Mouse (Mus musculus) hindbrain, embryonic 11.5 days (tissue): ENCODE measurements around the gene Ms4a4b. TPM values are rescaled to one million over a fixed set of nuclear protein-coding genes. Genes with fewer than 3 reads are reported as not detected.
"Not testable (repeated sequence)": the region's sequence is repeated elsewhere in the genome, so short reads cannot be mapped to it uniquely, and the experiment has no call there.

ENCODE experiments used
- ATAC-seq: fragments of 200-750 bp; cut with Nextera tagmentation; 2 replicates; pipeline ENCODE4 v1.8.0; 2017; ENCODE audit warnings: mild to moderate bottlenecking, moderate TSS enrichment, moderate library complexity; ENCODE audit not compliant: low FRiP score
- DNase-seq: peaks from one replicate; pipeline ENCODE4 v3.0.0-alpha.2; 2015; ENCODE audit warnings: low spot score
- H3K27ac ChIP-seq: fragments of 300-500 bp; sonication (generic); 2 replicates; pipeline ENCODE4 v1.5.1; 2014; ENCODE audit warnings: mild to moderate bottlenecking, low read depth, low read length
- H3K27me3 ChIP-seq: fragments of 300-500 bp; sonication (generic); 2 replicates; pipeline ENCODE4 v1.6.1; 2014; ENCODE audit warnings: mild to moderate bottlenecking, low read length, moderate library complexity, mixed read lengths; ENCODE audit not compliant: control insufficient read depth, insufficient read depth
- H3K36me3 ChIP-seq: fragments of 300-500 bp; sonication (generic); 2 replicates; pipeline ENCODE4 v1.6.1; 2014; ENCODE audit warnings: mild to moderate bottlenecking, low read length, moderate library complexity, mixed read lengths; ENCODE audit not compliant: control insufficient read depth, insufficient read depth
- H3K4me1 ChIP-seq: fragments of 300-500 bp; sonication (generic); replicated peaks from 2 replicates; pipeline ENCODE4 v1.6.1; 2014; ENCODE audit warnings: low read length, mixed read lengths; ENCODE audit not compliant: control insufficient read depth, insufficient read depth
- H3K4me2 ChIP-seq: fragments of 300-500 bp; sonication (generic); replicated peaks from 2 replicates; pipeline ENCODE4 v1.6.1; 2014; ENCODE audit warnings: mild to moderate bottlenecking, low read depth, low read length
- H3K4me3 ChIP-seq: fragments of 300-500 bp; sonication (generic); 2 replicates; pipeline ENCODE4 v1.5.1; 2014; ENCODE audit warnings: low read depth, low read length
- H3K9ac ChIP-seq: fragments of 300-500 bp; sonication (generic); 2 replicates; pipeline ENCODE4 v1.6.1; 2014; ENCODE audit warnings: low read depth, low read length
- H3K9me3 ChIP-seq: fragments of 300-500 bp; sonication (generic); 2 replicates; pipeline ENCODE4 v1.6.1; 2016; ENCODE audit warnings: low read length; ENCODE audit not compliant: control insufficient read depth
- WGBS: fragments of 180-500 bp; shearing (Covaris S2); extraction: QIAGEN DNeasy Blood & Tissue Kit; methylation state at CpG from one replicate; pipeline ENCODE4 v1.1.7; 2014; 5-methylcytosine and 5-hydroxymethylcytosine counted together
- polyA plus RNA-seq: library from polyadenylated mRNA; unstranded; fragments of >200 nt; fragmentation: Nextera tagmentation; extraction: Ambion mirVana; gene quantifications from 2 replicates; pipeline ENCODE4 v1.2.1, GENCODE M21; 2014

Gene Ms4a4b
- polyA plus RNA-seq, 1 experiment from 2014 or later = not detected

DNA sequence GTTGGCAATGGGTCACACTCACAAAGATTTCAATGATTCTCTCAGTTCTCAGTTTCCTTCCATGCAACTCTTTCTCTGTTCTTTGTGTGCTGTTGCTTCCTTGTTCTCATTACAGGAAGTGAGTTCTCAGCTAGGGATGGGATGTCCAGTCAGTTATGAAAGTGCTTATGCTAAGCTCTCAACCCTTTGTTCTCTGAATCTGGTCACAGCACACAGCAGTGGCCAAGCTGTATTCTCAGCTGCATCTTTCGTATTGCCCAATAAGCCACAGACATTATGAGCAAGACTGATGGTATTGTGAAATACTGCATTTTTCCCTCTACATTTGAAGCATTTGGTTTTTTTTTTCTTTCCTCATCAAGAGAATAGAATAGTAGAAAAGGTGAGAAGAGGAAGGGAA lies 12.1 kb upstream of the Ms4a4b start:
- not testable (repeated sequence) for H3K4me1 ChIP-seq, ATAC-seq, H3K9ac ChIP-seq, H3K9me3 ChIP-seq, H3K27me3 ChIP-seq, DNase-seq, H3K36me3 ChIP-seq, H3K27ac ChIP-seq, H3K4me3 ChIP-seq, H3K4me2 ChIP-seq
- WGBS = 88% methylated on average over 1 of the region's 1 CpGs

DNA sequence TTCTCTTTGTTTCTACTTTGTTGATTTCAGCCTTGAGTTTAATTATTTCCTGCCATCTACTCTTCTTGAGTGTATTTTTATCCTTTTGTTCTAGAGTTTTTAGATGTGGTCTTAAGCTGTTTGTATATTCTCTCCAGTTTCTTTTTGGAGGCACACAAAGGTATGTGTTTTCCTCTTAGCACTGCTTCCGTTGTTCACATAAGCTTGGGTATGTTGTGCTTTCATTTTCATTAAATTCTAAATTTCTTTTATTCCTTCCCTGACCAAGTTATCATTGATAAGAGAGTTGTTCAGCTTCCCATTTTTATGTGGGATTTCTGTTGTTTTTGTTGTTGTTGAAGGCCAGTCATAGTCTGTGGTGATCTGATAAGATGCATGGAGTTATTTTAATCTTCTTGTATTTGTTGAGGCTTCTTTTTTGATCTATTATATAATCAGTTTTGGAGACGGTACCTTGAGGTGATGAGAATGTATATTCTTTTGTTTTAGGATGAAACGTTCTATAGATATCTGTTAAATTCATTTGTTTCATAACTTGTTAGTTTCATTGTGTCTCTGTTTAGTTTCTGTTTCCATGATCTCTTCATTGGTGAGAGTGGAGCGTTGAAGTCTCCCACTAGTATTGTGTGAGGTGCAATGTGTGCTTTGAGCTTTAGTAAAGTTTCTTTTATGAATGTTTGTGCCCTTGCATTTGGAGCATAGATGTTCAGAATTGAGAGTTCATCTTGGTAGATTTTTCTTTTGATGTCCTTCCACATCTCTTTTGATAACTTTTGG lies 8.1 kb upstream of the Ms4a4b start:
- ATAC-seq (no peak), DNase-seq (no peak)
- WGBS = 91% methylated on average over 4 of the region's 4 CpGs

GRCm38 (mm10) chr19:11443964-11444363 lies 611 bp downstream of the Ms4a4b start:
- 85% methylated on average over 5 of the region's 5 CpGs for WGBS
- no peaks in the 10 kb centered on the region for H3K9me3 ChIP-seq
- no peaks in the 10 kb centered on the region for H3K27me3 ChIP-seq
- no peak overlapping the region for H3K9ac ChIP-seq
- ATAC-seq (no peak), DNase-seq (no peak)
- no peak overlapping the region for H3K4me3 ChIP-seq
- H3K4me2 ChIP-seq = no peak overlapping the region
- H3K27ac ChIP-seq = no peak overlapping the region
- no peaks in the 10 kb centered on the region for H3K4me1 ChIP-seq
- H3K36me3 ChIP-seq = no peaks in the 10 kb centered on the region

More for the DNA sequence above, 8.1 kb upstream of the Ms4a4b start:
- no peaks in the 10 kb centered on the region for H3K36me3 ChIP-seq
- no peaks in the 10 kb centered on the region for H3K4me1 ChIP-seq
- H3K4me2 ChIP-seq = no peak overlapping the region
- no peaks in the 10 kb centered on the region for H3K27me3 ChIP-seq
- H3K9ac ChIP-seq = no peak overlapping the region
- no peak overlapping the region for H3K4me3 ChIP-seq
- no peak overlapping the region for H3K27ac ChIP-seq
- H3K9me3 ChIP-seq = no peaks in the 10 kb centered on the region

GRCm38 (mm10) chr19:11447238-11447637 lies 3.9 kb downstream of the Ms4a4b start:
- 91% methylated on average over 2 of the region's 2 CpGs for WGBS
- DNase-seq = no peak
- ATAC-seq = no peak

DNA sequence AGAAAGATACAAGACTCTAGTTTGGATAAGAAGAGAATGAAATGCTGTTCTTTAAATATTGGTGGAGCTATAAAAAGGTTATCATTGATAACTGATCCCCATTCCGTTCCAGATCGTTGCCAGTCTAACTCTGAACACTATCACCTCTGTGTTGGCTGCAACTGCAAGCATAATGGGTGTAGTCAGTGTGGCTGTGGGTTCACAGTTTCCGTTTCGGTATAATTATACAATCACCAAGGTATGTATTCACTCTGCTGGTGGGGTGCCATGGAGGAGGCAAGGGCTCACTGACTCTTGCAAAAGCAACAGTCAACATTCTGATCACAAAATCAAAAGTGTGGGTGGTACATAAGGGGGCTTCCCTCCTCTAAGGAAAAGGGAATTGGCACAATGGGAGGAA lies 15.7 kb downstream of the Ms4a4b start:
- DNase-seq, H3K36me3 ChIP-seq, H3K4me2 ChIP-seq, ATAC-seq, H3K9ac ChIP-seq, H3K9me3 ChIP-seq, H3K27me3 ChIP-seq, H3K4me1 ChIP-seq, H3K4me3 ChIP-seq, H3K27ac ChIP-seq: not testable (repeated sequence)
- WGBS = 84% methylated on average over 2 of the region's 4 CpGs

More at GRCm38 (mm10) chr19:11447238-11447637, 3.9 kb downstream of the Ms4a4b start:
- Histone ChIP-seq H3K9ac (no peak overlapping the region), H3K4me2 (no peak overlapping the region), H3K4me1 (no peaks in the 10 kb centered on the region), H3K36me3 (no peaks in the 10 kb centered on the region), H3K27me3 (no peaks in the 10 kb centered on the region), H3K4me3 (no peak overlapping the region), H3K27ac (no peak overlapping the region), H3K9me3 (no peaks in the 10 kb centered on the region)

DNA sequence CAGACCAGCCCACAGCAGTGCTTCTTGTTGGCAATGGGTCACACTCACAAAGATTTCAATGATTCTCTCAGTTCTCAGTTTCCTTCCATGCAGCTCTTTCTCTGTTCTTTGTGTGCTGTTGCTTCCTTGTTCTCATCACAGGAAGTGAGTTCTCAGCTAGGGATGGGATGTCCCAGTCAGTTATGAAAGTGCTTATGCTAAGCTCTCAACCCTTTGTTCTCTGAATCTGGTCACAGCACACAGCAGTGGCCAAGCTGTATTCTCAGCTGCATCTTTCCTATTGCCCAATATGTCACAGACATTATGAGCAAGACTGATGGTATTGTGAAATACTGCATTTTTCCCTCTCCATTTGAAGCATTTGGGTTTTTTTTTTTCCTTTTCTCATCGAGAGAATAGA lies 21.4 kb downstream of the Ms4a4b start:
- not testable (repeated sequence) for H3K4me2 ChIP-seq

GRCm38 (mm10) chr19:11466471-11466870 lies 23.1 kb downstream of the Ms4a4b start:
- ATAC-seq = no peak

More for the DNA sequence above, 21.4 kb downstream of the Ms4a4b start:
- not testable (repeated sequence) for H3K9ac ChIP-seq, ATAC-seq, H3K9me3 ChIP-seq, H3K4me1 ChIP-seq, H3K27me3 ChIP-seq, H3K36me3 ChIP-seq, H3K4me3 ChIP-seq, H3K27ac ChIP-seq, DNase-seq
- 45% methylated on average over 1 of the region's 1 CpGs for WGBS

GRCm38 (mm10) chr19:11468361-11468760 lies 25.0 kb downstream of the Ms4a4b start:
- H3K36me3 ChIP-seq, H3K4me1 ChIP-seq, H3K27ac ChIP-seq, DNase-seq, H3K9ac ChIP-seq, ATAC-seq, H3K27me3 ChIP-seq, H3K4me2 ChIP-seq, H3K9me3 ChIP-seq, H3K4me3 ChIP-seq: not testable (repeated sequence)
- 76% methylated on average over 1 of the region's 1 CpGs for WGBS

More at GRCm38 (mm10) chr19:11466471-11466870, 23.1 kb downstream of the Ms4a4b start:
- Histone ChIP-seq H3K9ac (no peak overlapping the region), H3K4me2 (no peak overlapping the region), H3K27me3 (no peaks in the 10 kb centered on the region), H3K4me3 (no peak overlapping the region), H3K36me3 (no peaks in the 10 kb centered on the region), H3K9me3 (no peaks in the 10 kb centered on the region), H3K4me1 (no peaks in the 10 kb centered on the region), H3K27ac (no peak overlapping the region)
- WGBS = 78% methylated on average over 5 of the region's 5 CpGs
- no peak for DNase-seq

GRCm38 (mm10) chr19:11469215-11469614 lies 25.9 kb downstream of the Ms4a4b start, which contains the start of gene Ms4a6c:
Ms4a6c (plus strand) TSS chr19:11469366.
- not testable (repeated sequence) for ATAC-seq

More at GRCm38 (mm10) chr19:11469215-11469614, 25.9 kb downstream of the Ms4a4b start, which contains the start of gene Ms4a6c:
- not testable (repeated sequence) for DNase-seq, H3K4me1 ChIP-seq, H3K27ac ChIP-seq, H3K9me3 ChIP-seq, H3K9ac ChIP-seq, H3K4me2 ChIP-seq, H3K27me3 ChIP-seq, H3K36me3 ChIP-seq, H3K4me3 ChIP-seq
- WGBS = 93% methylated on average over 4 of the region's 4 CpGs
